Mouse (Mus musculus): ENCODE measurements around the gene Vmn2r46.
"Not testable (repeated sequence)": the region's sequence is repeated elsewhere in the genome, so short reads cannot be mapped to it uniquely, and the experiment has no call there.

Gene Vmn2r46

DNA sequence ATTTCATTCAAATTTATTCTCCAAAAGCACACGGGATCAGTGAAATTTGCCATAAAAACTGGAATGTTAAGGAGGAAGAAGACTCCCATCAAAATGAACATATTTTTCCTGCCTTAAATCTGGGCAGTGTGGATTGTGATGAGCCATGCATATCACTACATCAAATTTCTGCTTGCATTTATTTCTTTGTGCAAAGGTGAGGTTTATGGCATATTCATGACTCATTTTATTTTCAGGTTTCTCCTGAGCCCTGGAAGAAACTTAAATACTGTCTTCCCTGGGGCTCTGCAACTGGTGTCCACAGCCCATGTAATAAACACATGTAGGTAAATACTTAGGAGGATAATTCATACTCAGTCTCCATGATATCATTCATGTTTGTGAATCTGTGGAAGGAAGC, at the start of gene Vmn2r46:
Gene Vmn2r46 (minus strand): TSS at position 101 of the 400 bp plus-strand sequence.
- H3K4me1 ChIP-seq (replicated peaks; ENCODE audit: low read depth, low read length); H3K4me3 ChIP-seq (replicated peaks; ENCODE audit: low read length); H3K27me3 ChIP-seq (ENCODE audit: insufficient read depth, low read length); H3K36me3 ChIP-seq (ENCODE audit: insufficient read depth, low read length); H3K9me3 ChIP-seq (ENCODE audit: low read length): not testable (repeated sequence)

Measured in E14TG2a.4 (cell line).